Mouse (Mus musculus) mouse trophoblast stem cell (cell line): Measurements from ENCODE around the gene Rassf3.

Experiments used
- in situ Hi-C, 2 experiments: fragments of 300-500 bp; cut with MseI, MboI; formaldehyde crosslinking; loops; 2 replicates in 1 of 2; 3 replicates in 1 of 2; pipeline ENCODE4 v1.15.1; 2025

Gene Rassf3

GRCm38 (mm10) chr10:121368783-121369465, 107.2 kb downstream of the Rassf3 start:
- in situ Hi-C loops = no loop called here

- in situ Hi-C loops = no loop called here
Observed at GRCm38 (mm10) chr10:121367780-121368179, 108.4 kb downstream of the Rassf3 start.

GRCm38 (mm10) chr10:121367271-121367670, 108.9 kb downstream of the Rassf3 start:
- in situ Hi-C loops = no loop called here

GRCm38 (mm10) chr10:121365781-121366272, 110.3 kb downstream of the Rassf3 start:
- in situ Hi-C loops = no loop called here

GRCm38 (mm10) chr10:121364801-121365564, 111.2 kb downstream of the Rassf3 start, which contains the start of gene Gns:
TSS of gene Gns (plus strand) at chr10:121365090.
- in situ Hi-C loops = no loop called here

- in situ Hi-C loops = no loop called here
Observed at GRCm38 (mm10) chr10:121364306-121364705, 111.8 kb downstream of the Rassf3 start.

- in situ Hi-C loops = no loop called here
Observed at GRCm38 (mm10) chr10:121363201-121363600, 112.9 kb downstream of the Rassf3 start.

- in situ Hi-C loops = no loop called here
Observed at GRCm38 (mm10) chr10:121360358-121360757, 115.8 kb downstream of the Rassf3 start.
